Mouse (Mus musculus) layer of hippocampus, postnatal 25 days (tissue): Measurements from ENCODE around the gene Aars2. TPM values are rescaled to one million over a fixed set of nuclear protein-coding genes. Genes with fewer than 3 reads are reported as not detected.

Source experiments
- DNase-seq, 2 experiments: peaks; one replicate each; pipeline ENCODE4 v3.0.0; 2022; ENCODE audit warnings: mixed read lengths in 2 of 2, low spot score in 1 of 2; ENCODE audit errors: extremely low spot score in 1 of 2
- total RNA-seq, 2 experiments: library from RNA; stranded (reverse); gene quantifications; 2 replicates each; pipeline ENCODE4 v1.2.3; 2021

Gene Aars2
- total RNA-seq, 2 experiments from 2014 or later, result 21.6 to 22.7 TPM

GRCm38 (mm10) chr17:45538394-45538793 lies 31.8 kb downstream of the Aars2 start:
- DNase-seq, result no peak

GRCm38 (mm10) chr17:45539664-45540063 lies 33.0 kb downstream of the Aars2 start:
- DNase-seq, result no peak

- DNase-seq, result no peak
Observed at GRCm38 (mm10) chr17:45542129-45542528, 35.5 kb downstream of the Aars2 start.

DNA sequence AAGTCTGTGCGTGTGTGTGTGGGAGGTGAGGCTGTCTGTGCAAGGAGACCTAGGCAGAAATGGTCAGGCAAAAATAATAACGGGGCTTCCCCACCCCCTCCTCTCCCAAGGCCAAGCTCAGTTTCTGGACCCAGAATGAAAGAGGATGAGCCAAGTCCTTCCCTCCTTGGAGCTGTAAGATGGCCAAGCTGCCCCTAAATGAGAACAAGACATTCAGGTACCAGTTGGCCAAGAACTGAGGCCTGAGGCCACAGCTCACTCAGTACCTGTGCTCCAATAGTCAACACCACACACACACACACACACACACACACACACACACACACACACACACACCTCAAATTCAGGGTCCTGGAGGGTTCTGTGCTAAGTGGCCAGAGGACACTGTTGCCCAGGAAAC lies 36.1 kb downstream of the Aars2 start:
- no peak for DNase-seq

DNA sequence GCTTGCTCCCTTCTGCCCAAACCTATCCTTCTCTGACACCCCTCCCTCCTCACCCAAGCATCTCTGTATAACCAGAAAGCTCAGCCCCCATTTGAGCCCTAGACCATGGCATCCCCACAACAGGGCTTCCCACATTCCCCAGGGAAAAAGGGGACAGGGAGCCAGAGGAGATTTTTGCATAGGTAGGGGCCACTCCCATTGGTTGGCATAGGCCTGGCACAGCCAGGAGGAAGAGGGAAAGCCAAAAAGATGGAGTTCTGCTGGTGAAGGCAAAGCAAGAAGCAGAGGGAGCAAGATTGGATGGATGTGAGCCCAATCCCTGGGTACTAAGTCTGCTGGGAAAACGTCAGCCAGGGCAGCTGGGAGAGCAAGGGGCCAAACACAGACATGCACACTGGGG lies 36.5 kb downstream of the Aars2 start:
- no peak for DNase-seq

DNA sequence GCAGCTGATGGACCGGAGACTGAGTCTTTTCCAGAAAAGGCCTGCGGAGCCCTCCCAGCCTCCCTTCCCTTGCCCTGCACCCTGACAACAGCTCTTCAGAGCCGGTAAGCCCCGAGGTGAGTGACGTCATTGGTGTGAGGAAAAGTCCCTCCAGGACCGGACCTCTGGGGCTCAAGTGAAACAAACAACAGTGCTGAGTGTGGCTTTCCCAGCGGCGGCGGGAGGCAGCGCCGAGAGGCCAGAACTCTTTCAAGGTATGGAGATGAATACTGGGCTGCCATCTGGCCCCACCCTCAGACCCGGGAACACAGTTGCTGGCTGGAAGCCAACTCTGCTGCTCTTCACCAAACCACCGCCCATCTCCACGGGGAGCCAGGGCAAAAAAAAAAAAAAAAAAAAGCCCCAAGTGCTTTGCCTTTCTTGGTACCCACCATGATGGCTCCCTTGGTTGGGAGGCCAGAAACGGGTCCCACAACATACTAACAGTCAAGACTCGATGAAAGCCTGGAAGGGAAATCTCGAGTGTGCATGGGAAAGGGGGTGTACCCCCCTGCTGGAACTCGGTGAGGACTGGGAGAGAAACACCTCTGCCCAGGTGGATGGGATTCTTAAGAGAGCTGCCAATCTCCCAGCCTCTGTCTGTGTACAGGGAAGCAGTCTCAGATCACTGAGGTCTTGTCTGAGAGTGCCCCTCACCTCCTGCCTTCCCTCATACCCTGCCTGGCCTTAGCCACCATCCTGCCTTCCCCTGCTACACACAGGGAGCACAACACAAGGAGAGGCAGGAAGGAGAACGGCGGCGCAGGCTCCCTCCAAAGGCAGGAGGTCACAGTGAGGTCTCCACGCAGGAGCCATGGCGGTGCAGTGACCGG lies 37.6 kb downstream of the Aars2 start:
- DNase-seq, result no peak

- no peak for DNase-seq
Observed at GRCm38 (mm10) chr17:45544873-45545277, 38.2 kb downstream of the Aars2 start.

GRCm38 (mm10) chr17:45545278-45545961 lies 38.8 kb downstream of the Aars2 start:
- DNase-seq, result no peak

GRCm38 (mm10) chr17:45546941-45547340 lies 40.3 kb downstream of the Aars2 start:
- no peak for DNase-seq

- DNase-seq, result no peak
Observed at GRCm38 (mm10) chr17:45547461-45548190, 41.0 kb downstream of the Aars2 start.

GRCm38 (mm10) chr17:45548541-45549512 lies 42.2 kb downstream of the Aars2 start:
- DNase-seq, result peak in 1 of 2 experiments; percentile 51

DNA sequence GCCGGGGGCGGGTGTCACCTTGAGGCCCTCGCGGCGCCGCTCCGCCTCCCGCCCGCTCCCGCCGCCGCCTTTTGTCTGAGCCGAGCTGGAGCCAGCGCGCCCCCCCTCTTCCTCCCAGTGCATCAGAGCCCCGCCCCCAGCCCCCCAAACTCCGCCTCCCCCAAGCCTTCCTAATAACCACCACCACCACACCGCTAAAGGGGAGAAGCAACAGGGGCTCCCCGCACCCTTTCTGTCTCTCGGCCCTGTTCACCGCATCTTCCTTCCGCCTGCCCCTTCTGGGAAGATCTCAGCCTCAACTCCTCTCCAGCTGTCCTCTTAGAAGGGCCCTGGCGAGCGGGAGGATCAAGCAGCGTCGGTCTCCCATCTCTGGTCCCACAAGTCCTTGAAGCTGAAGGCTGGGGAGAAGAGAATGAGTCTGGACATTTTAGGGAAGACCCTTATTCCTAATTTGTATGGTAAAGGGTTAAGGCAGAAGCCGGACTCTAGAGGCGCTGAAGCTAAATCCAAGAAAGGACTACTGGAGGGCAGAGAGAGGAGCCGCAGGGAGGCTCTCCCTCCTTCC lies 43.1 kb downstream of the Aars2 start, which contains the start of gene Tmem151b:
Gene Tmem151b (minus strand): TSS at position 61 of the 565 bp plus-strand sequence.
- DNase-seq, result peak in 1 of 2 experiments; percentile 63

DNA sequence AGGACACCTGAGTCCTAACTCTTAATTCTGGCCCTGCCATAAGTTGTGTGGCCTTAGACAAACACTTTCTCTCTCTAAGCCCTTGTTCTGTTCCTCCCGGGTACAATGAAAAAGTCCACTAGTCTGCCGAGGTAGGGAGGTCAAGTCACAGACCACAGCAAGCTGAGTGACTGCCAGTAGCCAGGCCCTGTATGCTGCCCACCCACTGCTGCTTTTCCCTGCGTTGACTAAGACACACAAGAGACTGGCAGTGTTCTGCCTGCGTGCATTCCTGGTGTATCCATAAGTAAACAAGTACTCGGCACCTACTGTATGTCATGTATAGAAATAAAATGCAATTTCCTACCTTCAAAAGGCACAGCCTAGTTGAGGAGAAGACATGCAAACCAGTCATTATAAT lies 43.6 kb downstream of the Aars2 start:
- DNase-seq, result no peak

GRCm38 (mm10) chr17:45551249-45551796 lies 44.7 kb downstream of the Aars2 start:
- DNase-seq, result no peak

- DNase-seq, result peak; percentile 74 to 84
Observed at GRCm38 (mm10) chr17:45551816-45552451, 45.3 kb downstream of the Aars2 start.

- no peak for DNase-seq
Observed at GRCm38 (mm10) chr17:45553065-45553464, 46.4 kb downstream of the Aars2 start.

GRCm38 (mm10) chr17:45554420-45554819 lies 47.8 kb downstream of the Aars2 start:
- no peak for DNase-seq

- DNase-seq, result peak; percentile 74 to 77
Observed at GRCm38 (mm10) chr17:45555452-45556106, 48.9 kb downstream of the Aars2 start, which contains the start of gene Nfkbie. Nfkbie (plus strand) TSS chr17:45555703.
